Mouse (Mus musculus): ENCODE measurements around the gene Hipk1. TPM values are rescaled to one million over a fixed set of nuclear protein-coding genes. Genes with fewer than 3 reads are reported as not detected.
A peak's percentile ranks its signal among the peaks of the same experiment; 100 is the strongest.

Gene Hipk1
- total and polyA plus RNA-seq, 2 experiments: 29.2 to 35.2 TPM

- Histone ChIP-seq H3K4me1 (ENCODE audit: control insufficient read depth, insufficient read depth, low read length) (no peaks in the 10 kb centered on the region), H3K36me3 (ENCODE audit: control insufficient read depth, insufficient read depth, low read length) (peaks cover 20% of the 10 kb centered on the region; the same call in 1 of the 2 replicates), H3K9ac (ENCODE audit: low read depth, low read length) (no peak overlapping the region), H3K79me2 (ENCODE audit: control insufficient read depth, insufficient read depth, low read length) (no peaks in the 10 kb centered on the region), H3K4me3 (ENCODE audit: insufficient read depth, low read depth, low read length) (no peak overlapping the region), H3K27ac (replicated peaks; ENCODE audit: insufficient read depth, low read depth, low read length) (no peak overlapping the region), H3K27me3 (ENCODE audit: control insufficient read depth, insufficient read depth, low read length) (no peaks in the 10 kb centered on the region)
- 76% methylated on average over 5 of the region's 5 CpGs for WGBS
- TF ChIP-seq CTCF (IDR thresholded peaks at IDR 0.05; ENCODE audit: low read depth, low read length): no peak
- DNase-seq (ENCODE audit: extremely low read depth, low read depth, low spot score): no peak
These were observed 51.0 kb downstream of the Hipk1 start for GRCm38 (mm10) chr3:103740342-103740741.

GRCm38 (mm10) chr3:103739329-103739728, 52.0 kb downstream of the Hipk1 start, which contains the start of gene Gm10964:
Gene Gm10964 (plus strand): TSS chr3:103739366.
- H3K27ac ChIP-seq (replicated peaks; ENCODE audit: insufficient read depth, low read depth, low read length): no peak within 1 kb of the TSS

GRCm38 (mm10) chr3:103737778-103738571, 53.4 kb downstream of the Hipk1 start, which contains the start of gene Olfml3:
Gene Olfml3 (minus strand): TSS chr3:103738001.
- 7% methylated on average over 18 of the region's 18 CpGs for WGBS
- TF ChIP-seq POLR2A (IDR thresholded peaks at IDR 0.05; ENCODE audit: extremely low read depth, insufficient read depth, low read length) (no peak), CTCF (IDR thresholded peaks at IDR 0.05; ENCODE audit: low read depth, low read length) (peak; percentile 82)
- H3K79me2 ChIP-seq (ENCODE audit: control insufficient read depth, insufficient read depth, low read length): no peaks in the 10 kb centered on the region
- peak; percentile 41 for DNase-seq (ENCODE audit: extremely low read depth, low read depth, low spot score)
- H3K36me3 ChIP-seq (ENCODE audit: control insufficient read depth, insufficient read depth, low read length): peaks cover 6% of the 10 kb centered on the region; the same call in 1 of the 2 replicates
- H3K4me1 ChIP-seq (ENCODE audit: control insufficient read depth, insufficient read depth, low read length): no peaks in the 10 kb centered on the region
- H3K27me3 ChIP-seq (ENCODE audit: control insufficient read depth, insufficient read depth, low read length): no peaks in the 10 kb centered on the region
- peak within 1 kb of the TSS; percentile 36 for H3K4me3 ChIP-seq (ENCODE audit: insufficient read depth, low read depth, low read length)
- H3K27ac ChIP-seq (replicated peaks; ENCODE audit: insufficient read depth, low read depth, low read length): peak within 1 kb of the TSS; percentile 28; the same call in 1 of the 2 replicates
- peak within 1 kb of the TSS; percentile 15; the same call in 1 of the 2 replicates for H3K9ac ChIP-seq (ENCODE audit: low read depth, low read length)

More at GRCm38 (mm10) chr3:103739329-103739728, 52.0 kb downstream of the Hipk1 start, which contains the start of gene Gm10964:
- Histone ChIP-seq H3K79me2 (ENCODE audit: control insufficient read depth, insufficient read depth, low read length) (no peaks in the 10 kb centered on the region), H3K27me3 (ENCODE audit: control insufficient read depth, insufficient read depth, low read length) (no peaks in the 10 kb centered on the region), H3K4me1 (ENCODE audit: control insufficient read depth, insufficient read depth, low read length) (no peaks in the 10 kb centered on the region), H3K36me3 (ENCODE audit: control insufficient read depth, insufficient read depth, low read length) (peaks cover 13% of the 10 kb centered on the region; the same call in 1 of the 2 replicates), H3K4me3 (ENCODE audit: insufficient read depth, low read depth, low read length) (peak within 1 kb of the TSS; percentile 17; the same call in 1 of the 2 replicates), H3K9ac (ENCODE audit: low read depth, low read length) (no peak within 1 kb of the TSS)
- 95% methylated on average over 1 of the region's 1 CpGs for WGBS
- no peak for DNase-seq (ENCODE audit: extremely low read depth, low read depth, low spot score)
- no peak for TF ChIP-seq POLR2A (IDR thresholded peaks at IDR 0.05; ENCODE audit: extremely low read depth, insufficient read depth, low read length)
- no peak for TF ChIP-seq CTCF (IDR thresholded peaks at IDR 0.05; ENCODE audit: low read depth, low read length)

GRCm38 (mm10) chr3:103737061-103737754, 54.2 kb downstream of the Hipk1 start:
- peak overlapping the region; percentile 36 for H3K4me3 ChIP-seq (ENCODE audit: insufficient read depth, low read depth, low read length)
- H3K79me2 ChIP-seq (ENCODE audit: control insufficient read depth, insufficient read depth, low read length): no peaks in the 10 kb centered on the region
- 0 out of 2 replicates have a peak overlapping the region, but pooled peaks have one; percentile 7 for H3K9ac ChIP-seq (ENCODE audit: low read depth, low read length)
- H3K4me1 ChIP-seq (ENCODE audit: control insufficient read depth, insufficient read depth, low read length): no peaks in the 10 kb centered on the region
- DNase-seq (ENCODE audit: extremely low read depth, low read depth, low spot score): no peak
- H3K27me3 ChIP-seq (ENCODE audit: control insufficient read depth, insufficient read depth, low read length): no peaks in the 10 kb centered on the region
- H3K27ac ChIP-seq (replicated peaks; ENCODE audit: insufficient read depth, low read depth, low read length): peak overlapping the region; percentile 28; the same call in 1 of the 2 replicates
- WGBS: 74% methylated on average over 16 of the region's 16 CpGs
- H3K36me3 ChIP-seq (ENCODE audit: control insufficient read depth, insufficient read depth, low read length): peaks cover 4% of the 10 kb centered on the region; the same call in 1 of the 2 replicates
- no peak for TF ChIP-seq POLR2A (IDR thresholded peaks at IDR 0.05; ENCODE audit: extremely low read depth, insufficient read depth, low read length)
- no peak for TF ChIP-seq CTCF (IDR thresholded peaks at IDR 0.05; ENCODE audit: low read depth, low read length)

GRCm38 (mm10) chr3:103735776-103736600, 55.4 kb downstream of the Hipk1 start:
- Histone ChIP-seq H3K4me1 (ENCODE audit: control insufficient read depth, insufficient read depth, low read length) (no peaks in the 10 kb centered on the region), H3K79me2 (ENCODE audit: control insufficient read depth, insufficient read depth, low read length) (no peaks in the 10 kb centered on the region), H3K27me3 (ENCODE audit: control insufficient read depth, insufficient read depth, low read length) (no peaks in the 10 kb centered on the region), H3K36me3 (ENCODE audit: control insufficient read depth, insufficient read depth, low read length) (no peaks in the 10 kb centered on the region), H3K27ac (replicated peaks; ENCODE audit: insufficient read depth, low read depth, low read length) (no peak overlapping the region; the same call in 1 of the 2 replicates), H3K4me3 (ENCODE audit: insufficient read depth, low read depth, low read length) (no peak overlapping the region), H3K9ac (ENCODE audit: low read depth, low read length) (no peak overlapping the region)
- TF ChIP-seq POLR2A (IDR thresholded peaks at IDR 0.05; ENCODE audit: extremely low read depth, insufficient read depth, low read length): no peak
- TF ChIP-seq CTCF (IDR thresholded peaks at IDR 0.05; ENCODE audit: low read depth, low read length): no peak
- no peak for DNase-seq (ENCODE audit: extremely low read depth, low read depth, low spot score)
- WGBS: 93% methylated on average over 28 of the region's 28 CpGs

All from liver, adult 2 months (tissue).